Mouse (Mus musculus) stomach, postnatal 0 days (tissue): ENCODE measurements around the gene Gsc.

Experiments used
- CTCF ChIP-seq: IDR thresholded peaks from 2 replicates; pipeline ENCODE4 v1.5.1; 2016; ENCODE audit warnings: antibody characterized with exemption, low read depth, mild to moderate bottlenecking, moderate library complexity
- EP300 ChIP-seq: optimal IDR thresholded peaks from 2 replicates; pipeline ENCODE3; 2016; ENCODE audit warnings: antibody characterized with exemption

DNA sequence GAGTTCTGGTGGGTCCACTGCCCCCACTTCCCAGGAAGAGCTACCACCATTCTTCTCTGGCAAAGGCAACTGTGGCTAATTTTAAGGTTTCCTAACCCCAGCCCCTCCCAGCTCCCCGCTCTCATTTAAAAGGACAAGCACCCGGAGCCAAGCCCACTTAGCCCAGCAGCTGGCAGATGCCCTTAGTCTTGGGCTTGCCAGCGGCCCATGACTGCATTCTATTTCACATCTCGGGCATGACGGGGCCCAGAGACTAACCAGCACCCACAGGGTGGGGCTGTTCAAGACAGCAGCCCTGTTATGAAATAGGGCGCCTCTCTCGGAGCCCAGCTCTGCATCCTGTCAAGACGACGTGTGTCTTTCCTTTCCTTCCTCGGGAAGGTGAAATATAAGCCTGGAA, 22.9 kb downstream of the Gsc start:
- TF ChIP-seq CTCF (no peak), EP300 (no peak)
